8 mouse cellular contexts compared by ENCODE assay signal in genomic region chr9:29864886-29865285, GRCm38 (mm10).
DNase-seq lines count a peak whose midpoint lies in the region; ATAC-seq and TF ChIP-seq lines count a peak whose summit lies in the region.

No protein-coding gene starts in this region.

- H3K36me3 ChIP-seq in lung, postnatal 0 days (ENCODE audit: insufficient read depth, low read length): no peaks in the 10 kb centered on the region
- H3K36me3 ChIP-seq in hindbrain, embryonic 10.5 days: no peaks in the 10 kb centered on the region
- H3K36me3 ChIP-seq in neural tube, embryonic 13.5 days: no peaks in the 10 kb centered on the region

- WGBS in lung, postnatal 0 days: 9% methylated on average over 1 of the region's 1 CpGs
- 38% methylated on average over 1 of the region's 1 CpGs for WGBS in lung, adult 2 months
- 8% methylated on average over 1 of the region's 1 CpGs for WGBS in hindbrain, embryonic 10.5 days
- WGBS in neural tube, embryonic 13.5 days: 6% methylated on average over 1 of the region's 1 CpGs

- no peaks in the 10 kb centered on the region for H3K4me1 ChIP-seq in lung, postnatal 0 days (ENCODE audit: insufficient read depth, low read depth, low read length)
- H3K4me1 ChIP-seq in lung, adult 2 months (ENCODE audit: control insufficient read depth, insufficient read depth, low read length): no peaks in the 10 kb centered on the region
- H3K4me1 ChIP-seq in hindbrain, embryonic 10.5 days (replicated peaks): peaks cover 59% of the 10 kb centered on the region
- H3K4me1 ChIP-seq in neural tube, embryonic 13.5 days (replicated peaks): peaks cover 52% of the 10 kb centered on the region

- H3K27ac ChIP-seq in lung, postnatal 0 days (ENCODE audit: low read length): no peak overlapping the region
- peak overlapping the region; percentile 82 for H3K27ac ChIP-seq in hindbrain, embryonic 10.5 days
- peak overlapping the region; percentile 35 for H3K27ac ChIP-seq in neural tube, embryonic 13.5 days (replicated peaks)

- TF ChIP-seq EP300 in lung, postnatal 0 days (IDR thresholded peaks at IDR 0.05): no peak

- no peak for DNase-seq in lung, postnatal 0 days (ENCODE audit: low spot score)
- DNase-seq in lung, adult 2 months: no peak
- peak; percentile 75 to 84 for DNase-seq in cerebellum, postnatal 10 days
- peak; percentile 70 for DNase-seq in hindbrain, embryonic 10.5 days (ENCODE audit: low spot score)
- no peak for DNase-seq in testis, postnatal 14 days (ENCODE audit: low spot score)
- no peak for DNase-seq in ovary, postnatal 10 days (ENCODE audit: low spot score)
- DNase-seq in MN1 (ENCODE audit: low spot score): no peak

- peak; percentile 26 for TF ChIP-seq CTCF in lung, postnatal 0 days (IDR thresholded peaks at IDR 0.05)
- TF ChIP-seq CTCF in lung, adult 2 months (IDR thresholded peaks at IDR 0.05; ENCODE audit: insufficient read depth, low read length): no peak

- H3K9ac ChIP-seq in lung, postnatal 0 days (replicated peaks; ENCODE audit: low read depth): no peak overlapping the region
- H3K9ac ChIP-seq in neural tube, embryonic 13.5 days: no peak overlapping the region

- no peak for ATAC-seq in lung, postnatal 0 days
- ATAC-seq in neural tube, embryonic 13.5 days (ENCODE audit: low read depth): peak; percentile 56

- no peaks in the 10 kb centered on the region for H3K27me3 ChIP-seq in lung, postnatal 0 days (replicated peaks; ENCODE audit: insufficient read depth, low read length)
- peaks cover 4% of the 10 kb centered on the region; the same call in 1 of the 2 replicates for H3K27me3 ChIP-seq in hindbrain, embryonic 10.5 days (ENCODE audit: insufficient read depth, poor library complexity, severe bottlenecking)
- H3K27me3 ChIP-seq in neural tube, embryonic 13.5 days: no peaks in the 10 kb centered on the region

- no peaks in the 10 kb centered on the region for H3K9me3 ChIP-seq in lung, postnatal 0 days (ENCODE audit: low read length)
- no peaks in the 10 kb centered on the region for H3K9me3 ChIP-seq in hindbrain, embryonic 10.5 days
- no peaks in the 10 kb centered on the region for H3K9me3 ChIP-seq in neural tube, embryonic 13.5 days

- no peak overlapping the region for H3K4me3 ChIP-seq in lung, postnatal 0 days (ENCODE audit: low read depth, low read length)
- no peak overlapping the region for H3K4me3 ChIP-seq in lung, adult 2 months (replicated peaks; ENCODE audit: extremely low read depth, low read depth, low read length)
- no peak overlapping the region for H3K4me3 ChIP-seq in hindbrain, embryonic 10.5 days
- no peak overlapping the region for H3K4me3 ChIP-seq in neural tube, embryonic 13.5 days

- no peak for TF ChIP-seq POLR2A in lung, adult 2 months (IDR thresholded peaks at IDR 0.05; ENCODE audit: borderline replicate concordance, extremely low read depth, low read depth, low read length)

- H3K4me2 ChIP-seq in lung, postnatal 0 days (replicated peaks; ENCODE audit: low read depth, low read length): no peak overlapping the region
- no peak overlapping the region for H3K4me2 ChIP-seq in neural tube, embryonic 13.5 days

Comparison
In these comparisons a context has a peak if more than half of its experiments do, and no peak if none do; other contexts are left out.
1. DNase-seq: peak in cerebellum, postnatal 10 days (2 of 2) and hindbrain, embryonic 10.5 days (single experiment); none in lung, postnatal 0 days (single experiment), lung, adult 2 months (single experiment), testis, postnatal 14 days (single experiment), ovary, postnatal 10 days (single experiment) and MN1 (single experiment).